Mouse (Mus musculus): Measurements from ENCODE around the gene Tmem121. TPM values are rescaled to one million over a fixed set of nuclear protein-coding genes. Genes with fewer than 3 reads are reported as not detected.
A peak's percentile ranks its signal among the peaks of the same experiment; 100 is the strongest.

The Tmem121 gene
- 4.2 and 13.9 TPM in 2 replicates for polyA plus RNA-seq (2014; fragmentation: Nextera tagmentation; extraction: Ambion mirVana)

DNA sequence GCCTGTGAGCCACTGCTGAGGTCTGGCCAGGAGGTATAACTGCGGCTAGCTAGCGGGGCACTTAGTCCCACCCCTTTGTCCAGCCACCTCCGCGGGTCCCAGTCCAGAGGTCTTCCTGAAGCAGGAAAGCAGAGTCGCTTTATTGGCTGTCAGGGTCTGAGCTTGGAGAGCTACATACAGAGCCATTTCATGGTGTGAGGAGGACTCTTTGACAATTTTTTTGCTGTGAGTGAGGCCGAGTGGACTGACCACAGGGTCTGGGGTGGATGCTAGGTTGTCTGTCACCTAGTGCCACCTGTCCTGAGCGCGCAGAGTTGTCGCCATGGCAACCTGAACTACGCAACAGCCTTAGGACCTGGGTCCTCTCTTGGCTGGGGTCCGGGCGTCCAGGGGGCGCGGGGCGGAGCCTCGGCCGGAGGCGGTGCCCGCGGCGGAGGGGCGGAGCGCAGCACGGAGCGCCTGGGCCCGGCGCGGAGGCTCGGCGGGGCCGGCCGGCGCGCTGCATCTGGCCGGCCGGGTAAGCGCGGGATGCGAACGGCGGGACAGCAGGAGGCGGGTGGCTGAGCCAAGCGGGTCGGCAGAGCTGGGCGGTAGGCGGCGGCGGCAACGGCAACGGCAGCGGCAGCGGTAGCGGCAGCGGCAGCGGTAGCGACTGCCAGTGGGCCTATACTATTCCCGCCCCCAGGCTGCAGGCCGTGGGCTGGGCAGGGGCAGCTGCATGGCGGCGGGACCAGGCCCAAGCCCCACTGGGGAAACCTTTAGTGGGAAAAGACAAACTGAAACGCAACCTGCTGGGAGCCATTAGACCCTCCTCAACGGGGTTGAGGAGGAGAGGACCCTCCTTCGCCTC is at the start of gene Tmem121:
Tmem121 (plus strand) TSS at position 489 of the 850 bp plus-strand sequence.
- ATAC-seq (ENCODE audit: low FRiP score, low TSS enrichment) = peak; percentile 61
- no peak within 1 kb of the TSS for H3K27ac ChIP-seq (ENCODE audit: low read depth, low read length)
- peaks cover 4% of the 10 kb centered on the region for H3K36me3 ChIP-seq (ENCODE audit: control insufficient read depth, insufficient read depth, low read length)
- no peaks in the 10 kb centered on the region for H3K9me3 ChIP-seq (ENCODE audit: control insufficient read depth, low read length)
- peak within 1 kb of the TSS; percentile 92 for H3K4me2 ChIP-seq (replicated peaks; ENCODE audit: low read depth, low read length)
- H3K9ac ChIP-seq (ENCODE audit: low read depth, low read length) = peak within 1 kb of the TSS; percentile 63; the same call in 1 of the 2 replicates
- WGBS = 1% methylated on average over 63 of the region's 63 CpGs
- peaks cover 11% of the 10 kb centered on the region for H3K27me3 ChIP-seq (ENCODE audit: control insufficient read depth, insufficient read depth, low read length)
- peaks cover 3% of the 10 kb centered on the region; the same call in 1 of the 2 replicates for H3K4me1 ChIP-seq (ENCODE audit: control insufficient read depth, insufficient read depth, low read length)
- H3K4me3 ChIP-seq (ENCODE audit: low read length) = peak within 1 kb of the TSS; percentile 69

DNA sequence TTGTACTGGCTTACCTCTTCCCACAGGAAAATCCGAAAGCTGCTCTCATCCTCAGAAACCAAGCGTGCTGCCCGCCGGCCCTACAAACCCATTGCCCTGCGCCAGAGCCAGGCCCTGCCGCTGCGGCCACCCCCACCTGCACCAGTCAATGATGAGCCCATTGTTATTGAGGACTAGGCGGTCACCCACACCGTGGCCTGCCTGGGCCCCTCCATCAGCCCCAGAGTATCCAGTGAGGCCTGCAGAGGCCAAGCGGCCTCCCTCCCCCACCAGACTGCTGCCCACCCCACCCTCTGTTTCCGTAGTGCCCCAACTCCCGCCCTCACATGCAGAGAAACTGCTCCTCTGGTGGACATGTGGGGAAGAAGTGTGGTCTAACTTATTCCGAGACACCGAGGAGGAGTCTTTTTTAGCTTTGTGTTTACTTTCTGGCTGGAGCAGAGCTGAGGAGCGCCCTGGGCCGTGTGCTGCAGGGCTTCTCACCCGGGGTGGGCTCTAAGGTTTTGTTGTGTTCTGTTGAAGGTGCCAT is 49.2 kb upstream of the Tmem121 start:
- Histone ChIP-seq H3K27me3 (ENCODE audit: control insufficient read depth, insufficient read depth, low read length) (0 out of 2 replicates have a peak, but pooled peaks cover 7% of the 10 kb centered on the region), H3K9me3 (ENCODE audit: control insufficient read depth, low read length) (no peaks in the 10 kb centered on the region), H3K4me2 (replicated peaks; ENCODE audit: low read depth, low read length) (no peak overlapping the region), H3K9ac (ENCODE audit: low read depth, low read length) (no peak overlapping the region), H3K36me3 (ENCODE audit: control insufficient read depth, insufficient read depth, low read length) (peaks cover 73% of the 10 kb centered on the region), H3K27ac (ENCODE audit: low read depth, low read length) (no peak overlapping the region), H3K4me1 (ENCODE audit: control insufficient read depth, insufficient read depth, low read length) (peaks cover 21% of the 10 kb centered on the region; the same call in 1 of the 2 replicates), H3K4me3 (ENCODE audit: low read length) (no peak overlapping the region)
- 90% methylated on average over 17 of the region's 17 CpGs for WGBS
- no peak for ATAC-seq (ENCODE audit: low FRiP score, low TSS enrichment)

DNA sequence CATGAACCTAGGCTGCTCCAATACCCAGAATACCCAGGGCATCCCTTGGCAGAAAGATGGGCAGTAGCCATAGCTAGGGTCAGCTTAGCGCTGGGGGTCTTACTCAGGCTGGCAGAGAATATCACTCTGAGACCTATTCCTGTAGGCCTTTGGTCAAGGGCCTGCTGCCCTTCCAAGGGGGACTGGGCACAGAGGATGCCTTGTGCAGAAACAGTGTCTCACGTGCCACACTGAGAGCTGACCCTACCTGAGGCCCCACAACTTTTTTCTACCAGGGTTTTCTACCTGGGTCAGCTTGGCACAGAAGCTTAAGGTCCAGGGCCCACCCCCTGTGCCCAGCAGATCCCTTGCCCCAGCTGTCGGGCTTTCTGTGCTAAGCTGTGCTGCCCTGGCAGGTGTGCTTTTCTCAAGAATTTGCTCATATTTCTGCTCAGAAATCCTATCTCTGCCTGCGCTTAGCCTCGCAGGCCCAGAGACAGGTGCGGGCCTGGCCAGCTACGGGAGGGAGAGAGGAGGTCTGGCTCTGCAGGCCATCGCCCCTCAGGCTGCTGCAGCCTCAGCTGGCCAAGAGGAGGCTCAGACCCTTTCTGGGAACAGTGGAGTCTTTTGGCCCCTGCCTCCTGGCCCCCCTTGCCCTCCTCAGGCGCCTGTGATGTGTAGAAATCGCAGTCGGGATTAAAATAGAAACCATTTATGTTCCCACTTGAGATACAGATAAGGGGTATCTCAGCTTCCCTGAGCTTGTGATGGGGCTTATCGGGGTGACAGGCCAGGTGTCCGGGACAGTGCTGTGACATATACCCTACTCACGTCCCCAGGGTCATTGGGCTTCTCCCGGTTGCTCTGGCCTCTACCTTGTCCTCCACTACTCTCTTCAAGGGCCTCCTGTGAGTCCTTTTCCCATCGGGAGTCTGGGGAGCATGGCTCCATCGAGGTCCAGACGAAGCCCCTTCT is 48.2 kb upstream of the Tmem121 start:
- Histone ChIP-seq H3K9me3 (ENCODE audit: control insufficient read depth, low read length) (no peaks in the 10 kb centered on the region), H3K4me1 (ENCODE audit: control insufficient read depth, insufficient read depth, low read length) (peaks cover 28% of the 10 kb centered on the region), H3K4me3 (ENCODE audit: low read length) (no peak overlapping the region), H3K9ac (ENCODE audit: low read depth, low read length) (no peak overlapping the region), H3K36me3 (ENCODE audit: control insufficient read depth, insufficient read depth, low read length) (peaks cover 63% of the 10 kb centered on the region), H3K27ac (ENCODE audit: low read depth, low read length) (no peak overlapping the region), H3K4me2 (replicated peaks; ENCODE audit: low read depth, low read length) (no peak overlapping the region), H3K27me3 (ENCODE audit: control insufficient read depth, insufficient read depth, low read length) (0 out of 2 replicates have a peak, but pooled peaks cover 7% of the 10 kb centered on the region)
- WGBS = 89% methylated on average over 18 of the region's 18 CpGs
- ATAC-seq (ENCODE audit: low FRiP score, low TSS enrichment) = no peak

DNA sequence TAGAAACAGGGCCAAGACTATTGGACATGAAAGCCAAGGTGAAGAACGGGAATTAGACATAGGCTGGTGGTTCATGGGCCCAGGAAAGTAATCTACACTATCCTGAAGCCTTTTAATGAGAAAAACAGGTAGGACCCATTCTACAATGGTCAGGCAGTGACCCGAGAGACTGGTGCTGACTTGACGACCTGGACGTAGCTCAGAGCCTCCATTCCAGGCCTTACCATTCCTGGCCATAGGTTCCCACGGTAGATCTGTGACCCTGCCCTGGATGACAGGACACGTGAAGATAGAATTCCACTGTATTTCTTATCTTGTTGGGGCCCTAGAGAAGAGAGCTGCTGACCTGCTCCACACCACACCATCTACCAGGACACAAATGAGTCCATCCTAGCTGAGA is 47.4 kb upstream of the Tmem121 start:
- 74% methylated on average over 6 of the region's 6 CpGs for WGBS
- no peak overlapping the region for H3K27ac ChIP-seq (ENCODE audit: low read depth, low read length)
- peaks cover 34% of the 10 kb centered on the region for H3K4me1 ChIP-seq (ENCODE audit: control insufficient read depth, insufficient read depth, low read length)
- peaks cover 55% of the 10 kb centered on the region for H3K36me3 ChIP-seq (ENCODE audit: control insufficient read depth, insufficient read depth, low read length)
- 0 out of 2 replicates have a peak, but pooled peaks cover 7% of the 10 kb centered on the region for H3K27me3 ChIP-seq (ENCODE audit: control insufficient read depth, insufficient read depth, low read length)
- no peak for ATAC-seq (ENCODE audit: low FRiP score, low TSS enrichment)
- H3K4me2 ChIP-seq (replicated peaks; ENCODE audit: low read depth, low read length) = no peak overlapping the region
- no peak overlapping the region for H3K4me3 ChIP-seq (ENCODE audit: low read length)
- H3K9me3 ChIP-seq (ENCODE audit: control insufficient read depth, low read length) = no peaks in the 10 kb centered on the region
- no peak overlapping the region for H3K9ac ChIP-seq (ENCODE audit: low read depth, low read length)

DNA sequence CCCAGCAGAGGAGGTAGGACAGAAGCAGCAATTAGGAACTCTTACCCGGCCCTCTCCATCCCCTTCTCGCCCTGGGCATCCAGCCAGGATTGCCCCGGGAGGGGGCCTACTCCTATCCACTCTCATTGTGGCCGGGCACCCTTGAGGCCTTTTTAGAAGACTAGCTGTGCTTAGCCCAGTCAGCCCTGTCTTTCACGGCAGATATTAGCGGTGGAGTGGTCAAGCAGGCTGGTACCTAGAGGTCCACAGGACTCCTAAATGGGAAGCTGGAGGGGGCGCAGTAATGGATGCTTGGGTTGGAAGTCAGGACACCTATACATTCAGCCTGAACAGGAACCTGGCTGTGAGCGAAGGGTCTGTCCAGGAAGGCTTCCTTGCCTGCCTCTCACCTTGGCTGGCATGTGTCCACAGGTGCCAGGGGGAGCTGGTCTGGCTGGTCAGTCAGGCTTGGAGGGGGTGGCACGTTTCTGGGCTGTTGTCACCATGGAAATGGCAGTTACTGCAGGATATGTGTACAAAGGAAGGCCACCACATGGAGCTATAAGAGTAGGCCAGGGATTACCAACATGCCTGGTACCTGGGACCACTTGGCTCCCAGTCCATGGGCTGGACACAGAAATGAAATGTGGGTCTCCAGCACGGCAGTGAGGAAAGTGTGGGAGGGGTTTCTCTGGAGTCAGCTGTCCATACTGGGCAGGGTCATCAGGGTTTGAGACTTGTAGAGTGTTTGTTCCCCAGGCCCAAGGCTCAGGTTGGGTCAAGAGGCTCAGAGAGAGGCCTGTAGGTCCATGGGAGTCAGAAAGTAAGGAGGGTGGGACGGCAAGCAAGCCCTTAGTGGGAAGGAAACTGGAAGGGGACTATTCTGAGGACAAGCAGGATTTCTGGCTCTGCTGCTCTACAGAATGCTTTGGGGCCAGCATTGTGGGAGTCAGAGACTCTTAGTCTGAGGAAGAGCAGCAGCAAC is 46.5 kb upstream of the Tmem121 start:
- Histone ChIP-seq H3K4me3 (ENCODE audit: low read length) (peak overlapping the region; percentile 54), H3K27me3 (ENCODE audit: control insufficient read depth, insufficient read depth, low read length) (0 out of 2 replicates have a peak, but pooled peaks cover 7% of the 10 kb centered on the region), H3K4me2 (replicated peaks; ENCODE audit: low read depth, low read length) (peak overlapping the region; percentile 65), H3K27ac (ENCODE audit: low read depth, low read length) (no peak overlapping the region), H3K4me1 (ENCODE audit: control insufficient read depth, insufficient read depth, low read length) (peaks cover 34% of the 10 kb centered on the region), H3K9me3 (ENCODE audit: control insufficient read depth, low read length) (no peaks in the 10 kb centered on the region), H3K9ac (ENCODE audit: low read depth, low read length) (no peak overlapping the region), H3K36me3 (ENCODE audit: control insufficient read depth, insufficient read depth, low read length) (peaks cover 46% of the 10 kb centered on the region)
- WGBS = 42% methylated on average over 11 of the region's 11 CpGs
- ATAC-seq (ENCODE audit: low FRiP score, low TSS enrichment) = peak; percentile 0; the same call in 1 of the 2 replicates

DNA sequence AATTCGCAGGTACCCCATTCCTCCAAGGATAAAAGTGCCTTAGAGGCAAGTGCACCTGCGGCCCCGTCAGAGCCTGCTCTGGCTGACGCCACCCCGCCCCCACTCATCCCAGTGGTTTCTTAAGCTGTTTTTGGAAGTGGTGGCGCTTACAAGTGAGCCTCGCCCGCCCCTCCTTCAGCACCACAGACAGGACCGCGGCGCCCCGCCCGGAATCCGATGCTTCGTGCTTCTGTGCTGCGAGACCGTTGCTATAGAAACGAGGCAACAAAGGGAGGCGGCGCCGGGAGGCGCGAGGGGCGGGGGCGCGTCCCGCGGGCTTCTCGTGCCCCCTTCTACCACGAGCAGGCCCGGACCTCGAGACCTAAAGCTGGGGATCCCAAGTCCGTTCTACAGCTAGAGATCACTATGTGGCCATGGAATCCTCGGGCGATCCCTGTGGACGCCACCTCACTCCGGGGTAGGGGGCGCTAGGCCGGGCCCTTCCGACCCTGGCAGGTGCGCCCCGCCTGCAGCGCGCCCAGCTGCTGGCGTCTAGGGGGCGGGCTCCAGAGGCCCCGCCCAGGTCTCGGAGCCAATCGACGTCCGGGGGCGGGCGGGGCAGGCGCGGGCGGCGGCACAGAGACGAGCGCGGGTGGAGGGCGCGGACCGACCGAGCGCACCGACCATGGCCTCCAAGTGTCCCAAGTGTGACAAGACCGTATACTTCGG is 45.7 kb upstream of the Tmem121 start, which contains the start of gene Crip2:
Crip2 (plus strand) TSS at position 329 of the 708 bp plus-strand sequence.
- WGBS = under 1% methylated on average over 64 of the region's 68 CpGs
- peak; percentile 80 for ATAC-seq (ENCODE audit: low FRiP score, low TSS enrichment)
- Histone ChIP-seq H3K9me3 (ENCODE audit: control insufficient read depth, low read length) (no peaks in the 10 kb centered on the region), H3K9ac (ENCODE audit: low read depth, low read length) (peak within 1 kb of the TSS; percentile 66), H3K4me3 (ENCODE audit: low read length) (peak within 1 kb of the TSS; percentile 54), H3K4me2 (replicated peaks; ENCODE audit: low read depth, low read length) (peak within 1 kb of the TSS; percentile 65), H3K27ac (ENCODE audit: low read depth, low read length) (peak within 1 kb of the TSS; percentile 47; the same call in 1 of the 2 replicates), H3K4me1 (ENCODE audit: control insufficient read depth, insufficient read depth, low read length) (peaks cover 34% of the 10 kb centered on the region), H3K36me3 (ENCODE audit: control insufficient read depth, insufficient read depth, low read length) (peaks cover 38% of the 10 kb centered on the region), H3K27me3 (ENCODE audit: control insufficient read depth, insufficient read depth, low read length) (0 out of 2 replicates have a peak, but pooled peaks cover 7% of the 10 kb centered on the region)

DNA sequence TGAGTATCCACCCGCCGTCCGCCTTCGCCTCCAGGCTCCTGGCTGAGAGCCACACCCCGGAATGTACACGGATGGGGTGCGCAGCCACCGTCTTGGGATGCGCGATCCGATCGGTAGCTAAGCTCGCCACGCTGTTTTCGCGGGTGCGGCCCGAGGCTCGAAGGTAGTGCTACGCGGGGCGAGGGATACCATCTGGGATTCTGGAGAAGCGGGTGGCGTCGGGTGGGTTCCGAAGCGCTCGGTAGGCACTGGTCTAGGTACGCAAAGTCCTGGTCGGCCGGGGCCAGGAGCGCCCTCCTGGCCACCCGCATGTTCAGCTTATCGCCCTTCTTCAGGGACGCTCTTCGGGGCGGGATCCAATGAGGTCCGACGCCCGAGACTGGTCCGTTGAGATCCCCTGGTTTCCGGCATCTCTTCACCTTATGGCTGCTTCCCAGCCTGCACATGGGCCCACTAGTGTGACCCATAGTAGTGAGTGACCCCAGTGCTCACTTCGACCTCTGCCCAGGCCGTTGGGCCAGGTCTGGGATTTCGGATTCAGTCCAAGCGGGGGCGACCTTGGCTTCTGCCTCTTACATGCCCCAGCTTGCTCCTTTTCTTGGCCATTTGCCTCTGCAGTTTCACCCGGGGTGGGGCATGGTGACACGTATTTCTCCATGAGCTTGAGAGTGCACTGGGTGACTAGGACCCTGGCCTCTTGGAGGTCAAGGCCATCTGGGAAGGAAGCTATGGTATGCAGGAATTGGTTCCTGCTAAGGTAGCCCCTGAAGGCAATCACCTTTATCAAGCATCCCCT is 44.9 kb upstream of the Tmem121 start:
- H3K27me3 ChIP-seq (ENCODE audit: control insufficient read depth, insufficient read depth, low read length) = 0 out of 2 replicates have a peak, but pooled peaks cover 7% of the 10 kb centered on the region
- H3K9me3 ChIP-seq (ENCODE audit: control insufficient read depth, low read length) = no peaks in the 10 kb centered on the region
- peak overlapping the region; percentile 54 for H3K4me3 ChIP-seq (ENCODE audit: low read length)
- no peak; the same call in 1 of the 2 replicates for ATAC-seq (ENCODE audit: low FRiP score, low TSS enrichment)
- H3K4me2 ChIP-seq (replicated peaks; ENCODE audit: low read depth, low read length) = peak overlapping the region; percentile 65
- 4% methylated on average over 48 of the region's 49 CpGs for WGBS
- H3K9ac ChIP-seq (ENCODE audit: low read depth, low read length) = peak overlapping the region; percentile 66
- peaks cover 34% of the 10 kb centered on the region for H3K4me1 ChIP-seq (ENCODE audit: control insufficient read depth, insufficient read depth, low read length)
- peaks cover 30% of the 10 kb centered on the region for H3K36me3 ChIP-seq (ENCODE audit: control insufficient read depth, insufficient read depth, low read length)
- H3K27ac ChIP-seq (ENCODE audit: low read depth, low read length) = peak overlapping the region; percentile 47; the same call in 1 of the 2 replicates
